Mouse (Mus musculus): ENCODE data around the gene Fam217a.
"Not testable (repeated sequence)": the region's sequence is repeated elsewhere in the genome, so short reads cannot be mapped to it uniquely, and the experiment has no call there.

Gene Fam217a

GRCm38 (mm10) chr13:34924210-34924609, at the start of gene Fam217a, which contains the start of gene 4933417A18Rik:
Gene Fam217a (minus strand): TSS chr13:34924310.
Gene 4933417A18Rik (plus strand): TSS chr13:34924409.
- no peak for DNase-seq (ENCODE audit: low spot score)

- DNase-seq (ENCODE audit: low spot score): no peak
Observed at GRCm38 (mm10) chr13:34973770-34974169, 49.7 kb upstream of the Fam217a start.

GRCm38 (mm10) chr13:34973149-34973548, 49.0 kb upstream of the Fam217a start:
- peak; percentile 76 for DNase-seq (ENCODE audit: low spot score)

GRCm38 (mm10) chr13:34972456-34972855, 48.3 kb upstream of the Fam217a start:
- not testable (repeated sequence) for DNase-seq (ENCODE audit: low spot score)

GRCm38 (mm10) chr13:34965647-34966046, 41.5 kb upstream of the Fam217a start:
- not testable (repeated sequence) for DNase-seq (ENCODE audit: low spot score)

- DNase-seq (ENCODE audit: low spot score): no peak
Observed at GRCm38 (mm10) chr13:34964866-34965265, 40.8 kb upstream of the Fam217a start.

- no peak for DNase-seq (ENCODE audit: low spot score)
Observed at GRCm38 (mm10) chr13:34964419-34964818, 40.3 kb upstream of the Fam217a start.

GRCm38 (mm10) chr13:34963511-34964397, 39.6 kb upstream of the Fam217a start, which contains the start of gene Eci3:
Gene Eci3 (minus strand): TSS chr13:34963810.
- DNase-seq (ENCODE audit: low spot score): no peak

GRCm38 (mm10) chr13:34960996-34961770, 37.1 kb upstream of the Fam217a start:
- DNase-seq (ENCODE audit: low spot score): no peak

- DNase-seq (ENCODE audit: low spot score): not testable (repeated sequence)
Observed at GRCm38 (mm10) chr13:34958158-34958557, 34.0 kb upstream of the Fam217a start.

- no peak for DNase-seq (ENCODE audit: low spot score)
Observed at GRCm38 (mm10) chr13:34956901-34957300, 32.8 kb upstream of the Fam217a start.

- not testable (repeated sequence) for DNase-seq (ENCODE audit: low spot score)
Observed at GRCm38 (mm10) chr13:34951437-34951836, 27.3 kb upstream of the Fam217a start.

- DNase-seq (ENCODE audit: low spot score): no peak
Observed at GRCm38 (mm10) chr13:34942370-34942769, 18.3 kb upstream of the Fam217a start.

- DNase-seq (ENCODE audit: low spot score): no peak
Observed at GRCm38 (mm10) chr13:34934931-34935644, 11.0 kb upstream of the Fam217a start.

- DNase-seq (ENCODE audit: low spot score): no peak
Observed at GRCm38 (mm10) chr13:34916520-34917167, 7.5 kb downstream of the Fam217a start.

GRCm38 (mm10) chr13:34914614-34915013, 9.5 kb downstream of the Fam217a start:
- no peak for DNase-seq (ENCODE audit: low spot score)

- no peak for DNase-seq (ENCODE audit: low spot score)
Observed at GRCm38 (mm10) chr13:34892871-34893270, 31.2 kb downstream of the Fam217a start.

GRCm38 (mm10) chr13:34876481-34876880, 47.6 kb downstream of the Fam217a start:
- DNase-seq (ENCODE audit: low spot score): no peak

- DNase-seq (ENCODE audit: low spot score): peak; percentile 66
Observed at GRCm38 (mm10) chr13:34875741-34876445, 48.2 kb downstream of the Fam217a start.

GRCm38 (mm10) chr13:34875166-34875710, 48.9 kb downstream of the Fam217a start, which contains the start of gene Prpf4b:
Gene Prpf4b (plus strand): TSS chr13:34875302.
- peak; percentile 92 for DNase-seq (ENCODE audit: low spot score)
